Mouse (Mus musculus) heart, postnatal 0 days (tissue): ENCODE results near the gene Exosc10. TPM values are rescaled to one million over a fixed set of nuclear protein-coding genes. Genes with fewer than 3 reads are reported as not detected.

Source experiments
- ATAC-seq: fragments of 200-750 bp; cut with Nextera tagmentation; 2 replicates; pipeline ENCODE4 v1.8.0; 2017; ENCODE audit warnings: low read depth, moderate number of reproducible peaks, moderate library complexity; ENCODE audit not compliant: insufficient read depth
- DNase-seq: peaks from one replicate; pipeline ENCODE4 v3.0.0-alpha.2; 2016; ENCODE audit warnings: low spot score
- H3K27ac ChIP-seq: fragments of 300-500 bp; sonication (generic); 2 replicates; pipeline ENCODE4 v1.5.1; 2014; ENCODE audit warnings: low read depth, mild to moderate bottlenecking
- H3K27me3 ChIP-seq: fragments of 300-500 bp; sonication (generic); 2 replicates; pipeline ENCODE4 v1.6.1; 2014; ENCODE audit warnings: low read length, mixed read lengths; ENCODE audit not compliant: control insufficient read depth, insufficient read depth
- H3K36me3 ChIP-seq: fragments of 300-500 bp; sonication (generic); replicated peaks from 2 replicates; pipeline ENCODE4 v1.6.1; 2014; ENCODE audit warnings: low read length, mixed read lengths; ENCODE audit not compliant: control insufficient read depth, insufficient read depth
- H3K4me1 ChIP-seq: fragments of 300-500 bp; sonication (generic); 2 replicates; pipeline ENCODE4 v1.6.1; 2014; ENCODE audit warnings: antibody characterized with exemption; ENCODE audit not compliant: control insufficient read depth, insufficient read depth
- H3K4me2 ChIP-seq: fragments of 300-500 bp; sonication (generic); 2 replicates; pipeline ENCODE4 v1.6.1; 2014; ENCODE audit warnings: low read depth, mild to moderate bottlenecking, low read length, moderate library complexity
- H3K4me3 ChIP-seq: fragments of 300-500 bp; sonication (generic); 2 replicates; pipeline ENCODE4 v1.5.1; 2014; ENCODE audit warnings: low read depth, low read length
- H3K9ac ChIP-seq: fragments of 300-500 bp; sonication (generic); replicated peaks from 2 replicates; pipeline ENCODE4 v1.6.1; 2014; ENCODE audit warnings: low read depth, low read length, mixed read lengths
- H3K9me3 ChIP-seq: fragments of 300-500 bp; sonication (generic); replicated peaks from 2 replicates; pipeline ENCODE4 v1.6.1; 2016; ENCODE audit warnings: low read length; ENCODE audit not compliant: control insufficient read depth
- CTCF ChIP-seq: IDR thresholded peaks from 2 replicates; pipeline ENCODE4 v1.5.1; 2016; ENCODE audit warnings: antibody characterized with exemption, control low read depth, low read depth
- EP300 ChIP-seq: IDR thresholded peaks from 2 replicates; pipeline ENCODE4 v1.6.1; 2016; ENCODE audit warnings: antibody characterized with exemption, low read depth
- WGBS: fragments of 180-500 bp; shearing (Covaris S2); extraction: QIAGEN DNeasy Blood & Tissue Kit; methylation state at CpG from one replicate; pipeline ENCODE4 v1.1.7; 2014; 5-methylcytosine and 5-hydroxymethylcytosine counted together
- polyA plus RNA-seq: library from polyadenylated mRNA; unstranded; fragments of >200 nt; fragmentation: Nextera tagmentation; extraction: Ambion mirVana; gene quantifications from 2 replicates; pipeline ENCODE4 v1.2.1, GENCODE M21; 2015
- total RNA-seq: library from RNA; depleted of rRNA; stranded (reverse); fragments of >200 nt; gene quantifications from 2 replicates; pipeline ENCODE4 v1.2.3, GENCODE M21; 2014; ENCODE audit warnings: low replicate concordance

The Exosc10 gene
- total and polyA plus RNA-seq, 2 experiments from 2014 or later = 43.0 to 47.0 TPM

GRCm38 (mm10) chr4:148549106-148549505 lies 9.1 kb upstream of the Exosc10 start:
- DNase-seq (no peak), ATAC-seq (no peak)
- no peak overlapping the region for H3K4me3 ChIP-seq
- WGBS = 78% methylated on average over 4 of the region's 4 CpGs
- no peak for TF ChIP-seq EP300
- TF ChIP-seq CTCF = no peak
- H3K27me3 ChIP-seq = no peaks in the 10 kb centered on the region
- H3K4me2 ChIP-seq = no peak overlapping the region
- H3K27ac ChIP-seq = no peak overlapping the region
- no peaks in the 10 kb centered on the region for H3K4me1 ChIP-seq
- H3K36me3 ChIP-seq = peaks cover 93% of the 10 kb centered on the region
- no peaks in the 10 kb centered on the region for H3K9me3 ChIP-seq
- no peak overlapping the region for H3K9ac ChIP-seq

- 25% methylated on average over 6 of the region's 6 CpGs for WGBS
- Histone ChIP-seq H3K4me3 (peak overlapping the region; percentile 84), H3K9me3 (no peaks in the 10 kb centered on the region), H3K4me1 (peaks cover 10% of the 10 kb centered on the region), H3K27me3 (no peaks in the 10 kb centered on the region), H3K27ac (peak overlapping the region; percentile 88), H3K9ac (peak overlapping the region; percentile 85), H3K36me3 (peaks cover 55% of the 10 kb centered on the region), H3K4me2 (peak overlapping the region; percentile 81)
- ATAC-seq = no peak
- TF ChIP-seq CTCF (no peak), EP300 (no peak)
- DNase-seq = no peak
Observed at GRCm38 (mm10) chr4:148557766-148558165, 463 bp upstream of the Exosc10 start.

GRCm38 (mm10) chr4:148562676-148563075 lies 4.4 kb downstream of the Exosc10 start:
- Histone ChIP-seq H3K27ac (no peak overlapping the region), H3K9ac (no peak overlapping the region), H3K4me2 (no peak overlapping the region), H3K36me3 (peaks cover 78% of the 10 kb centered on the region), H3K9me3 (no peaks in the 10 kb centered on the region), H3K4me3 (no peak overlapping the region), H3K27me3 (no peaks in the 10 kb centered on the region), H3K4me1 (peaks cover 10% of the 10 kb centered on the region)
- WGBS = 91% methylated on average over 17 of the region's 17 CpGs
- ATAC-seq (no peak), DNase-seq (no peak)
- no peak for TF ChIP-seq EP300
- TF ChIP-seq CTCF = no peak

GRCm38 (mm10) chr4:148563595-148563994 lies 5.4 kb downstream of the Exosc10 start:
- Histone ChIP-seq H3K9me3 (no peaks in the 10 kb centered on the region), H3K36me3 (peaks cover 87% of the 10 kb centered on the region), H3K4me2 (no peak overlapping the region), H3K9ac (no peak overlapping the region), H3K4me3 (no peak overlapping the region), H3K27ac (no peak overlapping the region), H3K4me1 (peaks cover 7% of the 10 kb centered on the region; the same call in 1 of the 2 replicates), H3K27me3 (no peaks in the 10 kb centered on the region)
- DNase-seq (no peak), ATAC-seq (no peak)
- 93% methylated on average over 12 of the region's 12 CpGs for WGBS
- no peak for TF ChIP-seq EP300
- TF ChIP-seq CTCF = no peak

GRCm38 (mm10) chr4:148570138-148570537 lies 11.9 kb downstream of the Exosc10 start:
- Histone ChIP-seq H3K9ac (no peak overlapping the region), H3K36me3 (peaks cover 98% of the 10 kb centered on the region), H3K4me2 (no peak overlapping the region), H3K27me3 (no peaks in the 10 kb centered on the region), H3K27ac (no peak overlapping the region), H3K4me3 (no peak overlapping the region), H3K4me1 (no peaks in the 10 kb centered on the region), H3K9me3 (no peaks in the 10 kb centered on the region)
- TF ChIP-seq CTCF (no peak), EP300 (no peak)
- no peak for DNase-seq
- ATAC-seq = no peak
- WGBS = 85% methylated on average over 10 of the region's 10 CpGs

- Histone ChIP-seq H3K9ac (no peak overlapping the region), H3K4me1 (no peaks in the 10 kb centered on the region), H3K4me3 (no peak overlapping the region), H3K27me3 (no peaks in the 10 kb centered on the region), H3K9me3 (no peaks in the 10 kb centered on the region), H3K27ac (no peak overlapping the region), H3K36me3 (peaks cover 98% of the 10 kb centered on the region), H3K4me2 (no peak overlapping the region)
- WGBS = 95% methylated on average over 9 of the region's 9 CpGs
- no peak for TF ChIP-seq EP300
- TF ChIP-seq CTCF = no peak
- DNase-seq = no peak
- no peak for ATAC-seq
Observed at GRCm38 (mm10) chr4:148570693-148571295, 12.6 kb downstream of the Exosc10 start.
